Mouse (Mus musculus): ENCODE data around the gene Sipa1.
"Not testable (repeated sequence)": the region's sequence is repeated elsewhere in the genome, so short reads cannot be mapped to it uniquely, and the experiment has no call there.

Sipa1 gene

GRCm38 (mm10) chr19:5662981-5663913, at the start of gene Sipa1:
Sipa1 (minus strand) TSS chr19:5663707.
- peak; percentile 96 for DNase-seq (ENCODE audit: low spot score)

DNA sequence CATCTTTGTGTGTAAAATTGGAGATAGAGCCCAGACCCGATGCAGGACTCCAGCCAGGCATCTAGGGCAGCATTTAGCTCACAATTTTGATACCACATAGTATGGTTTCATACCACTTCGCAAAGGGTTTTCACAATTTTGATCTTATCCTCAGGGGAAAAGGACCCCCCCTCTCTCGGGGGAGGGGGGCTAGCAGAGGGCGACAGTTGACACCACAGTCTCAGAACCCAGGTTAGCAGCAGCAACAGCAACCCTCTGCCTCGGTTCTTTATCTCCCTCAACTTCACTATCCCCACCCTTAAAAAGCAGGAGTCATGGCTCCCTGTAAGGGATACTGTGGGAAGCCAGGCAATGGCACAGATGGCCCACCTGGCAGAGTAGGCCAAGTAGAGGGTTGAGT, 49.7 kb upstream of the Sipa1 start:
- DNase-seq (ENCODE audit: low spot score), result no peak

- no peak for DNase-seq (ENCODE audit: low spot score)
Measured at GRCm38 (mm10) chr19:5711907-5712460, 48.5 kb upstream of the Sipa1 start.

- no peak for DNase-seq (ENCODE audit: low spot score)
Measured at GRCm38 (mm10) chr19:5711218-5711617, 47.7 kb upstream of the Sipa1 start.

DNA sequence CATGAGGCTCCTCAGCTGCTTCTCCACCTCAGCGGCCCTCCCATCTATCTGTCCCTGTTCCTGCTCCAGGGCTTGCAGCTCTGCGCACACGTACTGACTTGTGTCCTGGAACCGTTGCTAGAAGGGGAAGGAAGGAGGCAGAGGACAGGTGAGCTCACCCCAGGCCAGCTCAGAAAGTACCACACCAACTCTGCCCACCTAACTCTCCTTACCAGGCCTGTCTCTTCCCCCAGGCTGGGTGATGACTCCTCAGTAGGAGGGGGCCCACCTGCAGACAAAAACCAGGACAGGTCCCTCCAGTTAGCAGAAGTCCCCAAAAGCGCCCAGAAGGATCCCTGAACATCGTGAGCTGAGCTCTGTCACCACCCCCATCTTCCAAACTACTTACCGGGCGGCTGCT, 47.1 kb upstream of the Sipa1 start:
- no peak for DNase-seq (ENCODE audit: low spot score)

- DNase-seq (ENCODE audit: low spot score), result no peak
Measured at GRCm38 (mm10) chr19:5710068-5710467, 46.6 kb upstream of the Sipa1 start.

DNA sequence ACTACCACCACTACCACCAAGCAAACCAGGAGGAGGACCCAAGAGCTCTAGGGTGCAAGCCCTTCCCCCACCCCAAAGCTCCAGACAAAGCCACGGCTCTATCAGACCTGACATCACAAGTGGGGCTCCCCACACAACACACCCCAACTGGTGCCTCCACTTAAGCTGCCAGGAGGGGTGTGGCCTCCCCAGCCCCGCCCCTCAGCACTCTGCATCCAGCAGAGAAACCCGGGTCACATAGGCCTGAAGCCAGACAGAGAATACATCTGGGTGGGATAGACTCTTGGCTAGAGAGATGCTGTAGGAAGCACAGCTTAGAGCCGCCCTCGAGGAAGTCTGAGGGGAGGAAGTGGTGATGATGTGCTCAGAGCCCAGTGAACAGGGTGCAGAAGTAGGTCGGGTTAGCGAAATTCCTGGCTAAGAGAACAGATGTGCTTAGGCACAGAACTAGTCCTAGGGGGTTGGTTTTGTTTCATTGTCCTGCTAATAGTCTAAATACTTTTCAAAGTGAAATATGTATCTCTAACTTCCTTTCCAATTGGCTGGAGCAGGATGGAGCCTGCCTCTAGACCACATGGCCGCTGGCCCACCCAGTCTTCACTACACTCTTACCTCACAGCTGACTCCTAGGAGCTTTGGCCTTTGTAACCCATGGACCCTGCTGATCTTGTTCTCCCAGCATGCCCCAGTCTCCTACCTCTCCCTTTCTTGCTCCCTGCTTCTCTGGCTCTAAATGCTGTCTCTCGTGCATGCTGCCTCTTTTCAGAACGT, 41.5 kb upstream of the Sipa1 start:
- DNase-seq (ENCODE audit: low spot score), result peak; percentile 73

DNA sequence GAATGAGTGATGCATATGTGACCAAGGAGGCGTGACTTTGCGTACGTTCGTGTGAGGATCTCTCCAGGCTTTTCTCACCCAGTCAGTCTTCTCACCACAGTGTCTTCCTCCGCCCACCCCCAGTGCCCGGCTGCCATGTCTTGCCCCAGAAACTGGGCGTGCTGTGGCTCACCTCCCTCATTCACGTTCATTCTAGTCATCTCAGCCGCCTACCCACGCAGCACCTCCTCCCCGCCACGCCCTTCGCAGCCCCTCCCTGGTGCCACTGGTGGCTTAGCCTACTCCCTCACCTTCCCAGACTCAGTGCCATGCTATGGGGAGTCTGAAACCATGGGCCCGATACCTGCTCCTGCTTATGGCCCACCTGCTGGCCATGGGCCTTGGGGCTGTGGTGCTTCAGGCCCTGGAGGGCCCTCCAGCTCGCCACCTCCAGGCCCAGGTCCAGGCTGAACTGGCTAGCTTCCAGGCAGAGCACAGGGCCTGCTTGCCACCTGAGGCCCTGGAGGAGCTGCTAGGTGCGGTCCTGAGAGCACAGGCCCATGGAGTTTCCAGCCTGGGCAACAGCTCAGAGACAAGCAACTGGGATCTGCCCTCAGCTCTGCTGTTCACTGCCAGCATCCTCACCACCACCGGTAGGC, 40.8 kb upstream of the Sipa1 start, which contains the start of gene Kcnk7:
Kcnk7 (plus strand) TSS at position 205 of the 638 bp plus-strand sequence.
- no peak for DNase-seq (ENCODE audit: low spot score)

GRCm38 (mm10) chr19:5695849-5696462, 32.4 kb upstream of the Sipa1 start:
- DNase-seq (ENCODE audit: low spot score), result no peak

- DNase-seq (ENCODE audit: low spot score), result no peak
Measured at GRCm38 (mm10) chr19:5693801-5694200, 30.3 kb upstream of the Sipa1 start.

DNA sequence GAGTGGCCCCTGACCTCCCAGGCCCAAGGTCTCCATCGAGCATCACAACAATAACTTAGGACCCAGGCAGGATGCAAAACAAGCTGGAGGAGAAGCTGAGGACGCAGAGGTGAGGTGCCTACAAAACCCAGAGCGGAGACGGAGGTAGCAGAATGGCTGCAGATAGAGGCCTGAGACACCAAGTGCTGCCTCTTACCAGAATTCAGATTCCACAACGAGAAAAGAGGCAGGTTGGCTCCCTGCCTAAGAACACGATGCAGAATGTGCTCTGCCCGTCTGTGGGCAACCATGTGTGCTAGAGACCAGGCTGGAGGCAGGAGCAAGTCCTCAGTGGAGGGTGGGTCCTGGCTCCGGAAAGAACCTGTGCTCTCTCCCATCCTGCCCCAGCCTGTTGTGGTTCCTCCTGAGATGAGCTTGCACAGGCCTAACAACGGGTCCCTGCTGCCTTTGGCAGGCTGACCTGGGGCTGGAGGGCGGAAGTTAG, 29.4 kb upstream of the Sipa1 start:
- DNase-seq (ENCODE audit: low spot score), result no peak

GRCm38 (mm10) chr19:5692086-5692912, 28.8 kb upstream of the Sipa1 start:
- DNase-seq (ENCODE audit: low spot score), result no peak

DNA sequence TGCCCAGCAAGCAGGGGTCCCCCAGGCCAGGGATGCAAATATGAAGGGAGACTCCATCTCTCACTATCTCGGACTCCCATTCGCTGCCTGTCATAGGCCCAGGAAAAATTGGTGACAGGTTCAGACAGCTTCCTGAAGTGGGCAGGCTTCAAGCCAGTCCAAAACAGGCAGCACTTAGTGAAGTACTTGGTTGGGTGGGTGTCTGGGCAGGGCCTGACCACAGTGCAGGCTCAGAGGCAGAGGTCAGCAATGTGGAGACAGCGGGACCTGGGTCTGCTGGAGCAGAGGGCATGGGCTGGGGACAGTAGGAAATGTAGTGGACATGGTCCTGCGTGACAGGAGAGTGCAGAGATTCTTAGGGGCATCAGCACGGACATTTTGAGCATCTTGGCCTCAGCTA, 28.1 kb upstream of the Sipa1 start:
- no peak for DNase-seq (ENCODE audit: low spot score)

DNA sequence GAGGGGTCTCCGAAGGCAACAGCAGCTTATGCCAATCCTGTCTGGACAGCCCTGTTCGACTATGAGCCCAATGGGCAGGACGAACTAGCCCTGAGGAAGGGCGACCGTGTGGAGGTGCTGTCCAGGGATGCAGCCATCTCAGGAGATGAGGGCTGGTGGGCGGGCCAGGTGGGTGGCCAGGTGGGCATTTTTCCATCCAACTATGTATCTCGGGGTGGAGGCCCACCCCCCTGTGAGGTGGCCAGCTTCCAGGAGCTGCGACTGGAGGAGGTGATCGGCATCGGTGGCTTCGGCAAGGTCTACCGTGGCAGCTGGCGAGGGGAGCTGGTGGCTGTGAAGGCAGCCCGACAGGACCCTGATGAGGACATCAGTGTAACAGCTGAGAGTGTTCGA, 26.8 kb upstream of the Sipa1 start:
- no peak for DNase-seq (ENCODE audit: low spot score)

DNA sequence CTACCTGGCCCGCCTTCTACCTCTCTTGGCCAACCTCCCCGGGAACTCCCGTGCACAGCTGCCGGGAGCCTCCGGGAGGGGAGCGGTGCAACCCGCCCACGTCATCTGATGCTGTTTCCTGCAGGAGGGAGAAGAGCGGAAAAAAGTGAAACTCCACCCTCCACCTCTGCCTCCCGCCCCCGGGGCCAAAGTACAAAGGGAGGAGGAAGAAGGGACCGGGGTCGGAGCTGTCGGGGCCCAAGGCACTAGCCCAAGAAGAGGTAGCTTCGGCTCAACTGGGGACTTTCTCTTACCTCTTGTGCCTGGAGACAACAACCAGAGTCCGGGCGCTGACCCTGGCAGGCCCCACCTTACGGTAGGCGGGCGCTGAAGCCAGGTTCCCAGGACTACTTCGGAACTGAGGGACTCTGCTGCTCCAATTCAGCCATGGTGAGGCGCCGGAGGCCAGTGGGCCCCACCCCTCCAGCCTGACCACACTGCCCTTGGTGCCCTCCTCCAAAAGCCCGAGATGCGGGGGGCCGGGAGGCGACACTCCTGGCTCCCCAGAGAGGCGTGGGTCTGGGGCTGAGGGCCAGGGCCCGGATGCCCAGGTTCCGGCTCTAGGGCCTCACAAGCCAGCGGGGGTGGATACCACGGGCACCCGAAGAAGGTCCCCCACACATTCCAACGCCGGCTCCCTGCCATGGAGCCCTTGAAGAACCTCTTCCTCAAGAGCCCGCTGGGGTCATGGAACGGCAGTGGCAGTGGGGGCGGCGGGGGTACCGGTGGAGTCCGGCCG, 26.2 kb upstream of the Sipa1 start:
- DNase-seq (ENCODE audit: low spot score), result peak; percentile 87

GRCm38 (mm10) chr19:5689088-5689428, 25.6 kb upstream of the Sipa1 start:
- DNase-seq (ENCODE audit: low spot score), result no peak

- DNase-seq (ENCODE audit: low spot score), result peak; percentile 96
Measured at GRCm38 (mm10) chr19:5688200-5689087, 24.9 kb upstream of the Sipa1 start, which contains the start of the genes Map3k11 and Pcnx3. Map3k11 (plus strand) TSS chr19:5688742. Pcnx3 (minus strand) TSS chr19:5688908.

DNA sequence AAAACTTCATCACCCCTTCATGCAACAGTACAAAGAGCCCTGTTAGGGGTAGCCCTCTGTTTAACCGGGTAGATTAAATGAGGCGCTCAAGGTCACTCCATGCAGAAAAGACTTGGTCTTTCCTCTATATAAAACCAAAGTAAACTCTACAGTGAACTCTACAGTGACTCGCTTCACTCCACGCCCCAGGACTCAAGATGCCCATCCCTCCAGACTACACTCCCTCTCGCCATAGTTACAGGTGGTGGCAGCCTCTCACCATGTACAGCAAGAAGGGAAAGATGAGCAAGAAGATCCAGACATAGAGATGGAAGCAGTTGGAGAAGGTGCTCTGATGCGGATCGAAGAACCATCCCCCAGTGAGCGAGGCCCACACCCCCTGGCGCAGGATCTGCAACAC, 24.2 kb upstream of the Sipa1 start:
- no peak for DNase-seq (ENCODE audit: low spot score)

DNA sequence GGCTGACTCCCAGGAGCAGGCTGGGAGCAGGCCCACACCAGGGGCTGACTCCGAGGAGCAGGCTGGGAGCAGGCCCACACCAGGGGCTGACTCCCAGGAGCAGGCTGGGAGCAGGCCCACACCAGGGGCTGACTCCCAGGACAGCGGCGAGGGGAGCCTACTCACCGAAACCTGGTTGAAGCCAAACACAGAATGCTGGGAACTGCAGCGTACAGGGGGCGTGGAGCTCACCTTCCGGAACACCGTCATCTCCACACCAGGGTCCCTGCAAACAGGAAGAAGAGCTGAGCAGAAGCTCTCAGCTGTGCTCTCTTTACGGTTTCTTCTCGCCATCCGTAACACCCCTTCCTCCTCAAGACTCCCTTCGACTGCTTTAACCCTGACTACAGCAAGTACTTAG, 23.4 kb upstream of the Sipa1 start:
- not testable (repeated sequence) for DNase-seq (ENCODE audit: low spot score)

All from testis, postnatal 10 days (tissue).